Mouse (Mus musculus) neural tube, embryonic 12.5 days (tissue): ENCODE data around the gene Wfdc17. TPM values are rescaled to one million over a fixed set of nuclear protein-coding genes. Genes with fewer than 3 reads are reported as not detected.
A peak's percentile ranks its signal among the peaks of the same experiment; 100 is the strongest.

ENCODE experiments used
- ATAC-seq: fragments of 200-750 bp; cut with Nextera tagmentation; 2 replicates; pipeline ENCODE4 v1.8.0; 2017; ENCODE audit warnings: low read depth, mild to moderate bottlenecking, moderate TSS enrichment, moderate library complexity; ENCODE audit not compliant: low FRiP score
- H3K27ac ChIP-seq: fragments of 300-500 bp; sonication (generic); 2 replicates; pipeline ENCODE4 v1.5.1; 2016
- H3K27me3 ChIP-seq: fragments of 300-500 bp; sonication (generic); replicated peaks from 2 replicates; pipeline ENCODE4 v1.6.1; 2016; ENCODE audit warnings: mild to moderate bottlenecking
- H3K36me3 ChIP-seq: fragments of 300-500 bp; sonication (generic); 2 replicates; pipeline ENCODE4 v1.6.1; 2016; ENCODE audit warnings: mild to moderate bottlenecking
- H3K4me1 ChIP-seq: fragments of 300-500 bp; sonication (generic); 2 replicates; pipeline ENCODE4 v1.6.1; 2016
- H3K4me2 ChIP-seq: fragments of 300-500 bp; sonication (generic); replicated peaks from 2 replicates; pipeline ENCODE4 v1.6.1; 2016; ENCODE audit warnings: mild to moderate bottlenecking
- H3K4me3 ChIP-seq: fragments of 300-500 bp; sonication (generic); 2 replicates; pipeline ENCODE4 v1.5.1; 2016
- H3K9ac ChIP-seq: fragments of 300-500 bp; sonication (generic); 2 replicates; pipeline ENCODE4 v1.6.1; 2016; ENCODE audit warnings: mild to moderate bottlenecking
- H3K9me3 ChIP-seq: fragments of 300-500 bp; sonication (generic); 2 replicates; pipeline ENCODE4 v1.6.1; 2016; ENCODE audit warnings: mild to moderate bottlenecking
- WGBS: fragments of 180-500 bp; shearing (Covaris S2); methylation state at CpG from one replicate; pipeline ENCODE4 v1.1.7; 2016; 5-methylcytosine and 5-hydroxymethylcytosine counted together
- polyA plus RNA-seq: library from polyadenylated mRNA; unstranded; fragments of >200 nt; fragmentation: Nextera tagmentation; extraction: Ambion mirVana; gene quantifications from 2 replicates; pipeline ENCODE4 v1.2.1, GENCODE M21; 2016

The Wfdc17 gene
- polyA plus RNA-seq, 1 experiment from 2014 or later = 0.55 TPM

DNA sequence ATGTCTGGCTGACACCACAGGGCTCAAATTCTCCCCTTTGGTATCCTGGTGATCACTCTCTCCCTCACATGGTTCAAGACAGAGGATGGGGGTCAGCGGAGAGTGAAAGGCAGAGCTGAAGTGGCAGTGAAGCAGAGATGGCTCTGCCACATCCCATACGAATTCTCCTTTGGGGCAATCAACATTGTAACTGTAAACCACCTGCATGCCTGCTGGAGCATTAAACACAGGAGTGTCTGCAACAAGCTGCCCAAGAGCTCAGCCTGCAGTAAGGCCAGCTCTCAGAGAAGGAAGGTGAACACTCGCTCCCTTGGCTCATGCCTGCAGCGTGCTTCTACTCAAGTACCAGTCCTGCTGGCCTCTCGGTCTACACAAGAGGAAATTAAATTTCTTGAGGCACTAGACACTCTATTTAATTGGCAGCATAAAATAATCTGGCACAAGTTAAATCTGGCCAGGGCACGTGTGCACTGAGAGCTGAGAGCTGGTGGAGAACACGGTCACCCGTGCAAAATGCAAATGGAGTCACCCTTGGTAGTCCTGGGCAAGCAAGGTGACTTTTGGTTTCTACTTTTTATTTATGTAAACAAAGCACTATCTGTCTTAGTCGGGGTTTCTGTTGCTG lies 39.1 kb downstream of the Wfdc17 start:
- H3K9ac ChIP-seq = no peak overlapping the region
- no peaks in the 10 kb centered on the region for H3K36me3 ChIP-seq
- H3K4me3 ChIP-seq = no peak overlapping the region
- no peak overlapping the region for H3K4me2 ChIP-seq
- no peaks in the 10 kb centered on the region for H3K27me3 ChIP-seq
- no peak for ATAC-seq
- H3K27ac ChIP-seq = no peak overlapping the region
- H3K9me3 ChIP-seq = no peaks in the 10 kb centered on the region
- no peaks in the 10 kb centered on the region for H3K4me1 ChIP-seq
- 75% methylated on average over 9 of the region's 9 CpGs for WGBS

DNA sequence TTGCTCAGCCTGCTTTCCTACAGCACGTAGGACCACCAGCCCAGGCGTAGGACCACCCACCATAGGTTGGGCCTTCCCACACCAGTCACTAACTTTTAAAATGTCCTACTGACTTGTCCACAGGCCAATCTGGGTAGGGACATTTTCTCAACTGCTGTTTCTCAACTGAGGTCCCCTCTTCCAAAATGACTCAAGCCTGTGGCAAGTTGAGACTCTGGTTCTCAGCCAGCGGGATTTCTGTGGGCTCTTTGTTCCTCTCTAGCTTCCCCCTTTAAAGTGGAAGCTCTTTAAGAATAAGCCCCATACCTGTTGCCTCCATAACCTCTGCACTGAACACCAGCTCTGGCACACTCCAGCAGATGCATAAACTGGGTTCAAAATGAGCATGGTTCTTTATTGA lies 39.7 kb downstream of the Wfdc17 start:
- no peak for ATAC-seq
- Histone ChIP-seq H3K4me1 (no peaks in the 10 kb centered on the region), H3K27ac (no peak overlapping the region), H3K36me3 (no peaks in the 10 kb centered on the region), H3K9ac (no peak overlapping the region), H3K4me2 (no peak overlapping the region), H3K27me3 (no peaks in the 10 kb centered on the region), H3K9me3 (no peaks in the 10 kb centered on the region), H3K4me3 (no peak overlapping the region)
- WGBS = 87% methylated on average over 3 of the region's 3 CpGs

DNA sequence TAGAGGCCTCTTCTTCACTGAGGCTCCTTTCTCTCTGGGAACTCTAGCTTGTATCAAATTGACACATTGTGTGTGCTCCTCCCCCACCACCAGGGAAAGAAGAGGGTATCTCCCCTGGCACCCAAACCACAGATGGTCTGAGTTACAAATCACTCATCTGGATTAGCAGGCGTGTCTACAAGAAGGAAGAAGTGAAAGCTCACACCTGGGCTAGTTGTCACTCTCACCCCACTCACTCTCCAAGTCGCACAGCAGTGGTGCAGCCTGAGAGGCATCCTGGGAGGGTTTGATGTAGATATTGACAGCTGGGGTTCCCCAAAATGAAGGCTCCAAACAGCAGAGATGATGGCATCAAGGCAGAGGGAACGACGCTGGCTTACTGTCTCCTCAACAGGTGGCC lies 42.4 kb downstream of the Wfdc17 start:
- 64% methylated on average over 4 of the region's 4 CpGs for WGBS

DNA sequence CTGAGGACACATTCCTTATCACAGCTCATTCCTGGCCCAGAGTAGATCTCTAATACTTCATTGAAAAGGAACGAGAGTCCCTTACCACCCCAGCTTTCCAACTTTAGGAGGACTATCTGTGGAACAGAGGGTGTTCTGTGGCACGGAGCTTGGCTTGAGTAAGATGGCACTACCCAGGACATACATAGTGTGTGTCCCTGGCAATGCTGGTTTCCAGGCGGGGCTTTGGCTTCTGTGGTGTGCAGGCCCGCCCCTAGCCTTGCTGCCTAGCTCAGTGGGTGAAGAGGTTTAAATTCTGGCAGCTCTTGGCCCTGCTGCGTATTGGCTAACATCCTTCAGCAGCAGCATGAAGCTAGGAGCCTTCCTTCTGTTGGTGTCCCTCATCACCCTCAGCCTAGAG lies 42.9 kb downstream of the Wfdc17 start, which contains the start of gene Wfdc21:
Wfdc21 (plus strand) TSS at position 260 of the 400 bp plus-strand sequence.
- H3K4me3 ChIP-seq = no peak within 1 kb of the TSS
- no peaks in the 10 kb centered on the region for H3K36me3 ChIP-seq
- no peak for ATAC-seq
- no peak within 1 kb of the TSS for H3K9ac ChIP-seq
- H3K9me3 ChIP-seq = no peaks in the 10 kb centered on the region
- H3K27me3 ChIP-seq = 0 out of 2 replicates have a peak, but pooled peaks cover 6% of the 10 kb centered on the region
- H3K4me1 ChIP-seq = no peaks in the 10 kb centered on the region
- WGBS = 77% methylated on average over 5 of the region's 5 CpGs
- no peak within 1 kb of the TSS for H3K4me2 ChIP-seq
- H3K27ac ChIP-seq = no peak within 1 kb of the TSS

More for the DNA sequence above, 42.4 kb downstream of the Wfdc17 start:
- no peaks in the 10 kb centered on the region for H3K36me3 ChIP-seq
- no peak for ATAC-seq
- H3K4me3 ChIP-seq = no peak overlapping the region
- H3K4me2 ChIP-seq = no peak overlapping the region
- H3K9me3 ChIP-seq = no peaks in the 10 kb centered on the region
- H3K27me3 ChIP-seq = 0 out of 2 replicates have a peak, but pooled peaks cover 4% of the 10 kb centered on the region
- no peak overlapping the region for H3K27ac ChIP-seq
- no peak overlapping the region for H3K9ac ChIP-seq
- H3K4me1 ChIP-seq = no peaks in the 10 kb centered on the region

DNA sequence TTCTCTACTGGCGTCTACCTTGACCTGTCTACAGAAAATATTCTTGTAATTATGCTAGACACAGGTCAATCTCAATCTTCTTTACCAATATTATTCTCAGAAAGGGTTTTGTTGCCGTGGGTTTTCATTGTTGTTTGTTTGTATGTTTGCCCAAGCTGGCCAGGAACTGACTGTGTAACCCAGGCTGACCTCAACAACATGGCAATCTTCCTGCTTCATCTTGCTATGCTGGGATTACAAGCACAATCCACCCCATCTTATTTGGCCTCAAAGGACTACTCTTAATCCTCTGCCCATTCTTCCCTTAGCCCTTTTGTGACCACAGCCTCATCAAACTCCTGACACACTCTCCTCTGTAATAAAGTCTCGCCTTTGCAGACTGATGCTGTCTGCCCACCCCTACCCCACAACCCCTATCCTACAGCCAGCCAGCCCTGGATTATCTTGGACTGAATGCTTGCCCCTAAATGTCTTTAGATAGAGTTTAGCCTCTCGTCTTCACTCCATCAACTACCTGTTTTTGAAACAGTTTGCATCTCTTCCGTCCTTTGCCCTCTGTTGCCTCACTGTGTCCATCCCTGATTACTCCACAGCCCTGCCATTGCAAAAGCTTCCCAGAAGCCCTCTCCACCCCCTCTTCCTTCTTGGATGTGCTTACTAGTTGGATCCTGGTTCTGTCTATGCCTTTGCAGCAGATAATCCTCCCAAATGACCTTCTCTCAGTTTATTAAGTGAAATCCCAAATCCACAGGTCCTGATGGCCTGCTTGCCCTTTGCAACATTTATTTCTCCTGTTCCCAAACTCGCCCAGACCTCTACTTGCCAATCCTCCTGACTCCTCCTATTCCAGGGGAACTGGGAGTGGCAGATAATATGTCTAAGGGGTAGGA lies 43.8 kb downstream of the Wfdc17 start:
- no peaks in the 10 kb centered on the region for H3K4me1 ChIP-seq
- 0 out of 2 replicates have a peak, but pooled peaks cover 6% of the 10 kb centered on the region for H3K27me3 ChIP-seq
- H3K36me3 ChIP-seq = no peaks in the 10 kb centered on the region
- no peak overlapping the region for H3K4me3 ChIP-seq
- no peak overlapping the region for H3K27ac ChIP-seq
- no peak overlapping the region for H3K4me2 ChIP-seq
- WGBS = 70% methylated on average over 6 of the region's 6 CpGs
- no peak overlapping the region for H3K9ac ChIP-seq
- ATAC-seq = no peak
- H3K9me3 ChIP-seq = no peaks in the 10 kb centered on the region

DNA sequence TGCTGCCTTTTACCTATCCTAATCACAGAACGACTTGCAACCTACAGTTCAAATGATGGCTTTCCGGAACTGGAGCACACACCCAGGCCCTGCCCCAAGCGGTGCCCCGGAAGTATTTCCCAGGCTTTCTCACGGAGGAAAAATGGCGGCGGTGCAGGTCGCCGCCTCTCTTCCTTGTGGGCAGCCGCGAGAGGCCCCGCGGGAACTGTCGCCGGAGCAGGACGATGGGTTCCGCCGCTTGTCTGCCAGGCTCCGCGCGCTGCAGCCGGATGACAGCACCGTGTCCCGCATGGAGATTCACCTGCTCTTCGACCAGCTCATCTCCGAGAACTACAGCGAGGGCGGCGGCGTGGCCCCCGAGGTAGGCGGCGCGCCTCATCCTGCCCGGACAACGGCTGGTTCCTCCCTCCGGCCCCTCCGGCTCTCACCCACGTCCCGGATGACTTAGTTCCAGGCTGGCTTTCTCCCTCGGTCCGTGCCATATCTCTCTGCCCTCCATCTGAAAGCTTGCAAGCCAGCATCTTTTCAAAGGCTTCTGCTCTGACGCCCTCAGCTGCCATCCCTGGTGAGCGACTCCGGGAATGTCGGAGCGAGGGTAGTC lies 49.9 kb downstream of the Wfdc17 start, which contains the start of gene Heatr6:
Heatr6 (plus strand) TSS at position 116 of the 601 bp plus-strand sequence.
- ATAC-seq = peak; percentile 96
- WGBS = under 1% methylated on average over 47 of the region's 47 CpGs

DNA sequence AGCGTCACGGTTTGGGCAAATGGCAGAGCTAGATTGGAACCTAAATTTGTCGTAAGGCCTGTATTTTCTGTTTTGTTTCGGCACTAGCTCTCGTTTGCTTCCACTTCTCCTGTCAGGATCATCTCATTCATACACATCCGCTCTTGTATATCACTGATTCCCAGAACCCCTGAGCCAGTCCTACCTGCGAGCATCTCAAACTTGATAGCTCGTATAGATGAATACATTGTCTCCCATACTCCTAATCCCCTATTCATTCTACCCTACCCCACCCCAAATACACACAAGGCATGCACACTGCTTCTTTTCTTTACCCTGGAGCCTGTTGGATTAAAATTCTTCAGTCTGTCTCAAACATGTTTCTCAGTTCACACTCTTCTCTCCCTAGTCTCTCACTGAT lies 50.4 kb downstream of the Wfdc17 start:
- Histone ChIP-seq H3K9me3 (no peaks in the 10 kb centered on the region), H3K27ac (0 out of 2 replicates have a peak overlapping the region, but pooled peaks have one; percentile 67), H3K4me2 (peak overlapping the region; percentile 76), H3K9ac (peak overlapping the region; percentile 79), H3K27me3 (0 out of 2 replicates have a peak, but pooled peaks cover 6% of the 10 kb centered on the region), H3K4me3 (peak overlapping the region; percentile 78), H3K36me3 (peaks cover 29% of the 10 kb centered on the region), H3K4me1 (peaks cover 12% of the 10 kb centered on the region)
- 0 out of 2 replicates have a peak, but pooled peaks have one; percentile 17 for ATAC-seq
- 6% methylated on average over 8 of the region's 8 CpGs for WGBS

More for the DNA sequence above, 49.9 kb downstream of the Wfdc17 start, which contains the start of gene Heatr6:
- H3K4me2 ChIP-seq = peak within 1 kb of the TSS; percentile 76
- H3K4me1 ChIP-seq = peaks cover 12% of the 10 kb centered on the region
- H3K9ac ChIP-seq = peak within 1 kb of the TSS; percentile 79
- H3K4me3 ChIP-seq = peak within 1 kb of the TSS; percentile 78
- peaks cover 23% of the 10 kb centered on the region for H3K36me3 ChIP-seq
- peak within 1 kb of the TSS; percentile 67; the same call in 1 of the 2 replicates for H3K27ac ChIP-seq
- H3K27me3 ChIP-seq = 0 out of 2 replicates have a peak, but pooled peaks cover 6% of the 10 kb centered on the region
- H3K9me3 ChIP-seq = no peaks in the 10 kb centered on the region

Other genes starting within 250 kb of the Wfdc17 start
- 2.4 and 2.7 TPM in 2 replicates for gene Mmp28, start 240.9 kb upstream of the Wfdc17 start, polyA plus RNA-seq
- gene Taf15, start 230.9 kb upstream of the Wfdc17 start, polyA plus RNA-seq = 9.9 and 13.6 TPM in 2 replicates
- gene Heatr9, start 181.8 kb upstream of the Wfdc17 start, polyA plus RNA-seq = not detected in 2 replicates
- not detected in 2 replicates for gene Ccl5, start 173.5 kb upstream of the Wfdc17 start, polyA plus RNA-seq
- 1.1 and 2.1 TPM in 2 replicates for gene Ccl9, start 125.4 kb upstream of the Wfdc17 start, polyA plus RNA-seq
- gene Ccl6, start 110.9 kb upstream of the Wfdc17 start, polyA plus RNA-seq = 1.4 and 2.0 TPM in 2 replicates
- not detected in 2 replicates for gene Rpl9-ps1, start 58.4 kb upstream of the Wfdc17 start, polyA plus RNA-seq
- 1.5 and 1.7 TPM in 2 replicates for gene Ccl3, start 54.6 kb upstream of the Wfdc17 start, polyA plus RNA-seq
- 0.42 and 0.55 TPM in 2 replicates for gene Ccl4, start 41.4 kb upstream of the Wfdc17 start, polyA plus RNA-seq
- not detected in 2 replicates for gene Wfdc18, start 5.0 kb downstream of the Wfdc17 start, polyA plus RNA-seq
- gene Wfdc21, start 42.9 kb downstream of the Wfdc17 start, polyA plus RNA-seq = not detected in 2 replicates
- gene Heatr6, start 49.7 kb downstream of the Wfdc17 start, polyA plus RNA-seq = 33.2 and 34.4 TPM in 2 replicates
- 0.19 and 0.20 TPM in 2 replicates for gene Hnf1b, start 146.1 kb downstream of the Wfdc17 start, polyA plus RNA-seq
- gene Ddx52, start 238.1 kb downstream of the Wfdc17 start, polyA plus RNA-seq = 32.9 and 38.4 TPM in 2 replicates